Mouse (Mus musculus): ENCODE data around the gene Mapk9. TPM values are rescaled to one million over a fixed set of nuclear protein-coding genes. Genes with fewer than 3 reads are reported as not detected.

Mapk9 gene
- total RNA-seq, 2 experiments from 2014 or later, result 40.7 to 47.1 TPM

- no peak for DNase-seq
These were observed 8.7 kb upstream of the Mapk9 start for GRCm38 (mm10) chr11:49837717-49838407.

DNA sequence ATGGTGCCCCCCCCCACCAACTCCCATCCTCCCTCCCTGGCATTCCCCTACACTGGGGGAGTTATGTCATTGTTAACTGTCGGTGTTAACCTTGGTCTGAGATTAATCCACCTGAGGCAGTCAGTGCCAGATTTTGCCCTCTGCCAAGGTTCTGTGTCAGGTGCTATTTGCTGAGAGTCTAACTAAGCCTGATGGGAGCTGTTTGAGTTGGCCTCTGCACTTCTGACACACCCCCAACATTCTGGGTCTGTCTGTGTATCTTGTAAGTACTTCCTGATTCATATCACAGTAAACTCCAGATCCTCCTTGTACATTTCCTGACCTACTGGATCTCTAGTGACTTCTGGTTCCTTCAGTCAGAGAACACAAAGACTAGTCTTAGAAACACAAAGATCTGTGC lies 5.9 kb upstream of the Mapk9 start:
- no peak for DNase-seq

GRCm38 (mm10) chr11:49841886-49842285 lies 4.7 kb upstream of the Mapk9 start:
- no peak for DNase-seq

- DNase-seq, result no peak
These were observed 3.8 kb upstream of the Mapk9 start for GRCm38 (mm10) chr11:49842718-49843117.

DNA sequence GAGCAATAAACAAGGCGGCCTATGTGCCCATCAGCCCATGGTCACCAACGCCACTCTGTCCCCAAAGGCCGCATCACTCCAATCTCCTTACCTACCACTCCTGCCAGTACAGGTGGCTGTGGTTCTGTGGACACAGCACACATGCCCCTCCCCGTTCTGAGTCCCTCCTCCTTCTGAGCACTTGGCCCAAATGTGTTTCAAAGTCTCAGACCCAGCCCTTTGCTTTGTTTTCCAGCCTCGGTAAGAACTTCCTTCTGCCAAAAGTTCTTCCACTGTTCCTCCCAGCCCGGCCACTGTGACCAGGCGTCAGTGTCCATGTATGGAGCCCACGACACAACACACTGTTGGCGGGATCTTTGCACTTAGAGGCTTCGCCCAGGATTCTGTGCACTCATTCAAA lies 2.2 kb upstream of the Mapk9 start:
- DNase-seq, result no peak

DNA sequence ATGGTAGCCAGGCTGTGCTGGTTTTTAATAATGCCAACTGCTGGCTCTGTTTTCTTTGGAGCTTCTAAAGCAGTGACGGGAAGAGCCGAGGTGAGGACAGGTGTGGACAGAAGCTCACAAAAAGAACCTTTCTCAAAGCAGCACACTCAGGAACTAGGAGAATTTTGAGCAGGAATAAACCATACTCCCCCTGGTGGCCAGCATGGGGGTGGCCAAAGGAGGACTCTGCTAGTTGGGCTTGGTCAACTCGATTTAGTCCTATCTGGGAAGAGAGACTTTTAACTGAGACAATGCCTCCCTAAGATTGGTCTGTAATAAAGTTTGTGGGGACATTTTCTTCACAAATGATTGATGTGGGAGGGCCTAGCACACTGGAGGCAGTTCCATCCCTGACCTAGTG lies 1.6 kb upstream of the Mapk9 start:
- peak; percentile 47 for DNase-seq

DNA sequence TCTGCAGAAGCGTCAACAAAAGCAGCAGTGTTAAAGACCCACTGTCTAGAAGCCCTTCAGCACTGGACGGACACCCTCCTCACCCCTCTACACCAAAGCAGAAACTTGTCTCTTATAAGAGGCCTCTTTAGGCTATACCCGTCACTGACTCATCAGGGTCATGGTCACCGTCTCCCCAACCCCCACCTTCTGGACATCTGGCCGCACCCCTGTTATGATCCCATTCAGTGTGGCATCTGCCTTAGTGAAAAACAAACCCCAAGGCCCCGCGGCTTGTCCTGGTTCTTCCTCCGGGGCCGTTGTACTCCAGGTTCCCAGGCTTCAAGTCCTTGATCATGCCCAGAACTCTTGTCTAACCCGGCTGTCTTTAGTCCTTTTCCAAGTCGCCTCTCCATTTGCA lies 593 bp upstream of the Mapk9 start:
- DNase-seq, result no peak

- DNase-seq, result no peak
These were observed 690 bp downstream of the Mapk9 start for GRCm38 (mm10) chr11:49847071-49847810.

DNA sequence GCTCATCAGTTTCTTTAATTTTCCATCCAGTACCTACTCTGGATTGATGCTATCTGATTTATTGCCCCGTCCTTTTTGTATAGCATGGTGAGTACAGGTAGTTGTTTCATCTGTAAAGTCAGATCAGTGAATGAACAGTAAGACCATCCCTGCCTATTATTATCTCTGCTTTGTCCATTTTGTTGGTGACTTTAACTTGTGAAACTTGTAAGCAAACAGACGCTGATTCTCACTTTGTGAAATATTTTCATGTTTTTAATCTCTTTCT lies 1.2 kb downstream of the Mapk9 start:
- DNase-seq, result no peak

DNA sequence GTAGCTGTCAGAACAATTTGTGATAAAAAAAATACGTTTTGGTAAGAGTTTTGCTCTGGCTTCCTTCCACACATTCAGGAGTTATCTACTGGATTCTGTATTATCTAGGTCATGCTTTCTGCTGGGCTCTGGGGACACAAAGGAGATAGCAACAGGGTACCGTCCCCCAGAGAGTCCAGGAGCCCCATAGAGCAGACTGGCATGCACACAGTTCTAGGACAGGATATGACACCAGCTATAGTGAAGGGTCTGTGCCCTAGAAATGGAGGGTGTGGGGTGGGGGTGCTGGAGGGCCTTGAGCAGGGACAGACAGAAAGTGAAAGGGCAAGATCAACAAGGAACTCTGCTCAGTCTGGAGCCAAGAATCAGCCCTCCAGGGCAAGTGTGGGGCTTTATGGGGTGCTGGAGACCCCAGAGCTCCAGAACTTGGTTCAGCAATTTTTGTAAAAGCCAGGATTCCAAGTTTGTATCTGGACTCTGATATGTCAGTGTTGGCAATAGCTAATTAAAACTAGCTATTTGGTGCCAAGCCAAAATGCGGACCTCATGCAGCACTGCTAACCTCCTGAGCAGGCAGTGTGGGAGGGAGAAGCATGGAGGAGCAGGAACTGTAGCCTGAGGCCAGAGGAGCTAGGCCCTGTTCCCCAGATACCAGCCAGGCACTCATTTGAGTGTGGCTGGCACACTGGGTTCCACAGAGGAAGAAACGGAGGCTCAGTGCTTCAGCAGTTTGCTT lies 1.7 kb downstream of the Mapk9 start:
- no peak for DNase-seq

DNA sequence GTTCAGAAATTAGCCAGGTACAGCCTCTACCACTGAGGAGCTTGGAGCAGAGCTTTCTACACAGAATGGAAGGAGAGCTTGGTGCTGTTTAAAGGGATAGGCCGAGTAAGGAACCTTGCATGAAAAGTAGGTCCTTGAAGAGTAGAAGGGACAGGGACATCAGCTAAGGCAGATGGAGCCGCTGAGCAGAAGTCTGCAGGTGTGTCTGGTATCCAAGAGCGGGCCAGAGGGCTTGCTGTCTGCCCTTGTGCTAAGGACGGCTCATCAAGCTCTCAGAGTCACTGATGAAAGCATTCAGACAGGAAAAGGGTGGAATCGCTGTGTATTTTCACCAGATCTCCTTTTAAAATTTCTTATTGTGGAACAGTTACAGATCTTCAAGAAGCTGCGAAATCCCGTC lies 3.8 kb downstream of the Mapk9 start:
- no peak for DNase-seq

DNA sequence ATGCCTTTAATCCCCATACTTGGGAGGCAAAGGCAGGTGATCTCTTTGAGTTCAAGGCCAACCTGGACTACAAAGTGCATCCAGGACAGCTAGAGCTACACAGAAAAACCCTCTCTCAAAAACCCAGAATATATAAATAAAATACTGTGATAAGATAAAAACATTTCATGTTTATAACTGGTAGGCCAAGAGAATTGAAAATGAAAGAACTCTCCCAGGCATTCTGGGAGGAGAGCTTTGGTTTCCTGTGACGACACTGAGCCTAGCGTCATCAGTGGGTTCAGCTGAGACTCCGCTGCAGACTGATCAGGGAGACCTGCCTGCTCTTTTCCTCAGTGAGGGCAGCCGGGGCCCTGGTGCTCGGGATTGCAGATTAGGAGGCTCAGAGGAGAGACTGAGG lies 8.6 kb downstream of the Mapk9 start:
- DNase-seq, result no peak

DNA sequence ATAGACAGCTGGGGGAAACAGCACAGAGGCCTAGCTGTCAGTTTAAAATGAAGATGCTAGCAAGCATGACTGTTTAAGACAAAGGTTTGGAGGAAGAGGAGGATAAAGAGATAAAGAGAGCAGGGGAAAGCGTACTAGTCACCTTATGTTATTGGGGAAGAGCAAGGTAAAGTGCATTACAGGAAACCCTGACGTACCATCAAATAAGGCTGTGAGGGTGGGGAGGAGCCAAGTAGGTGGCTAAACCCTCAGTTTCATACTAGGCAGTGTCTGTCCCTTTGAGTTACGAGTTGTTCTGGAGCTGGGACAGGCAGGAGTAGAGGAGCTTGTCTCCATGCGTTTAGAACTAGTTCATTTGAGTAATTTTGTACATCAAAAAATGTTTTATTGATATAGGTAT lies 14.6 kb downstream of the Mapk9 start:
- no peak for DNase-seq

DNA sequence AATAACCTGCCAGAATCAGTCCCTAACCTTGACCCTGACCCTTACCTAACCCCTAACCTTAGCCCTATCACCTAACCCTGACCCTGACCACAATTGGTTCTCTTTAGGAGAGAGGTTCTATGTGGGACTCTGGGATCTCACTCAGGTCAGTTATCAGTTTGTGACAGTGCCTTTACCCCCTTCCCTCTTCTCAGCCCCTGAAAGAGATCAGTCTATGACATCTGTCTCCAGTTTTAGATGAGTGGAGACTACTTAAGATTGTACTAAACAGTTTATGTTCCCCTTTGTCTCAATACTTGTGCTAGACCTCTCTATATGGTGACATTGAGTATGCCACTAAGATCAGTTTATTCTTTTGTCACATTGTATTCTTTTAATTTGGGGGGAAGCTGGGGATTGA lies 17.4 kb downstream of the Mapk9 start:
- DNase-seq, result no peak

- no peak for DNase-seq
These were observed 20.8 kb downstream of the Mapk9 start for GRCm38 (mm10) chr11:49867320-49867719.

GRCm38 (mm10) chr11:49869762-49870161 lies 23.2 kb downstream of the Mapk9 start:
- no peak for DNase-seq

GRCm38 (mm10) chr11:49871914-49872313 lies 25.4 kb downstream of the Mapk9 start:
- DNase-seq, result no peak

- DNase-seq, result no peak
These were observed 26.2 kb downstream of the Mapk9 start for GRCm38 (mm10) chr11:49872779-49873178.

- DNase-seq, result no peak
These were observed 30.6 kb downstream of the Mapk9 start for GRCm38 (mm10) chr11:49876948-49877817.

- no peak for DNase-seq
These were observed 33.5 kb downstream of the Mapk9 start for GRCm38 (mm10) chr11:49879950-49880642.

DNA sequence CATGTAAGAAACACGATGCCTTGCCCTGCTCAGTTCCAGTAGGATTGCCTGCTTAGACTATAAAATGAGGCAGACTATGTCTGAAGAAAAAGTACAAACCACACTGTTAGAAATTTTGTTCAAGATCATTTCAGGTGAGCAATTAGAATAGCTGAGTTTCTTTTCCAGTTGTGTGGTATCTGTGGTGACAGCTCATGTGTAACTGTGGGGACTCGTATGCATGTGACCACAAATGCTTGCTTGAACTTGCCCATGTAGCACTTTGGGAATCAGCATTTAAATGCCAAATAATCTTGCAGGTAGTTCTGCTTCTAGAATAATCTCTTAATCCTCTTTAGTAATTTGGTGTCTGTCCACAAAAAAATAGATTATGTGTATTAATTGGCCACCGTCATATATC lies 36.8 kb downstream of the Mapk9 start:
- DNase-seq, result no peak

GRCm38 (mm10) chr11:49888469-49888868 lies 41.9 kb downstream of the Mapk9 start:
- no peak for DNase-seq

Measured in gastrocnemius, postnatal 25 days (tissue).